Mouse (Mus musculus) forebrain, postnatal 0 days (tissue): ENCODE measurements around the gene Slc9a8. TPM values are rescaled to one million over a fixed set of nuclear protein-coding genes. Genes with fewer than 3 reads are reported as not detected.

ENCODE experiments used
- ATAC-seq: fragments of 200-750 bp; cut with Nextera tagmentation; 2 replicates; pipeline ENCODE4 v1.8.0; 2017; ENCODE audit warnings: mild to moderate bottlenecking, moderate library complexity
- DNase-seq: peaks from one replicate; pipeline ENCODE4 v3.0.0-alpha.2; 2015
- H3K27ac ChIP-seq: fragments of 300-500 bp; sonication (generic); 2 replicates; pipeline ENCODE4 v1.5.1; 2014; ENCODE audit warnings: low read depth, mild to moderate bottlenecking, antibody characterized with exemption, low read length, moderate library complexity, mixed read lengths
- H3K27me3 ChIP-seq: fragments of 300-500 bp; sonication (generic); 2 replicates; pipeline ENCODE4 v1.6.1; 2014; ENCODE audit warnings: mild to moderate bottlenecking, low read length, mixed read lengths; ENCODE audit not compliant: insufficient read depth
- H3K36me3 ChIP-seq: fragments of 300-500 bp; sonication (generic); 2 replicates; pipeline ENCODE4 v1.6.1; 2014; ENCODE audit warnings: mild to moderate bottlenecking, moderate library complexity; ENCODE audit not compliant: insufficient read depth
- H3K4me1 ChIP-seq: fragments of 300-500 bp; sonication (generic); 2 replicates; pipeline ENCODE4 v1.6.1; 2014; ENCODE audit warnings: antibody characterized with exemption; ENCODE audit not compliant: insufficient read depth
- H3K4me2 ChIP-seq: fragments of 300-500 bp; sonication (generic); 2 replicates; pipeline ENCODE4 v1.6.1; 2014; ENCODE audit warnings: low read depth, mild to moderate bottlenecking, moderate library complexity
- H3K4me3 ChIP-seq: fragments of 300-500 bp; sonication (generic); 2 replicates; pipeline ENCODE4 v1.5.1; 2014; ENCODE audit warnings: low read depth, low read length, mixed read lengths
- H3K9ac ChIP-seq: fragments of 300-500 bp; sonication (generic); 2 replicates; pipeline ENCODE4 v1.6.1; 2014; ENCODE audit warnings: mild to moderate bottlenecking
- H3K9me3 ChIP-seq: fragments of 300-500 bp; sonication (generic); 2 replicates; pipeline ENCODE4 v1.6.1; 2016; ENCODE audit warnings: low read length
- CTCF ChIP-seq: sonication (generic); IDR thresholded peaks from 2 replicates; pipeline ENCODE4 v1.5.1; 2016; ENCODE audit warnings: antibody characterized with exemption, control low read depth, low read depth
- WGBS: fragments of 180-500 bp; shearing (Covaris S2); extraction: QIAGEN DNeasy Blood & Tissue Kit; methylation state at CpG from one replicate; pipeline ENCODE4 v1.1.7; 2014; 5-methylcytosine and 5-hydroxymethylcytosine counted together
- polyA plus RNA-seq: library from polyadenylated mRNA; unstranded; fragments of >200 nt; fragmentation: Nextera tagmentation; extraction: Ambion mirVana; gene quantifications from 2 replicates; pipeline ENCODE4 v1.2.1, GENCODE M21; 2015
- total RNA-seq: library from RNA; depleted of rRNA; stranded (reverse); fragments of >200 nt; gene quantifications from 2 replicates; pipeline ENCODE4 v1.2.3, GENCODE M21; 2014

Slc9a8 gene
- total and polyA plus RNA-seq, 2 experiments from 2014 or later = 18.0 to 38.4 TPM

GRCm38 (mm10) chr2:167471585-167471984, 50.1 kb downstream of the Slc9a8 start:
- Histone ChIP-seq H3K27me3 (no peaks in the 10 kb centered on the region), H3K4me3 (no peak overlapping the region), H3K9ac (no peak overlapping the region), H3K4me1 (peaks cover 11% of the 10 kb centered on the region; the same call in 1 of the 2 replicates), H3K4me2 (no peak overlapping the region), H3K36me3 (peaks cover 63% of the 10 kb centered on the region), H3K27ac (no peak overlapping the region), H3K9me3 (no peaks in the 10 kb centered on the region)
- DNase-seq (no peak), ATAC-seq (no peak)
- TF ChIP-seq CTCF = no peak
- WGBS = 91% methylated on average over 6 of the region's 6 CpGs

- no peaks in the 10 kb centered on the region for H3K27me3 ChIP-seq
- H3K4me1 ChIP-seq = peaks cover 13% of the 10 kb centered on the region; the same call in 1 of the 2 replicates
Observed at GRCm38 (mm10) chr2:167474218-167474617, 52.7 kb downstream of the Slc9a8 start.

GRCm38 (mm10) chr2:167475596-167475995, 54.1 kb downstream of the Slc9a8 start:
- peak overlapping the region; percentile 70 for H3K27ac ChIP-seq
- ATAC-seq (no peak), DNase-seq (no peak)
- TF ChIP-seq CTCF = no peak
- H3K36me3 ChIP-seq = peaks cover 36% of the 10 kb centered on the region
- H3K27me3 ChIP-seq = no peaks in the 10 kb centered on the region
- H3K4me1 ChIP-seq = peaks cover 13% of the 10 kb centered on the region; the same call in 1 of the 2 replicates
- H3K9ac ChIP-seq = no peak overlapping the region
- H3K4me3 ChIP-seq = no peak overlapping the region
- H3K9me3 ChIP-seq = no peaks in the 10 kb centered on the region
- no peak overlapping the region for H3K4me2 ChIP-seq
- 71% methylated on average over 5 of the region's 5 CpGs for WGBS

More at GRCm38 (mm10) chr2:167474218-167474617, 52.7 kb downstream of the Slc9a8 start:
- H3K36me3 ChIP-seq = peaks cover 48% of the 10 kb centered on the region
- DNase-seq (no peak), ATAC-seq (no peak)
- no peaks in the 10 kb centered on the region for H3K9me3 ChIP-seq
- 90% methylated on average over 6 of the region's 6 CpGs for WGBS
- H3K27ac ChIP-seq = no peak overlapping the region
- no peak overlapping the region for H3K4me2 ChIP-seq
- H3K9ac ChIP-seq = no peak overlapping the region
- TF ChIP-seq CTCF = no peak
- no peak overlapping the region for H3K4me3 ChIP-seq

- peak overlapping the region; percentile 22; the same call in 1 of the 2 replicates for H3K9ac ChIP-seq
- no peak overlapping the region for H3K4me3 ChIP-seq
- peak overlapping the region; percentile 70 for H3K27ac ChIP-seq
- WGBS = 3% methylated on average over 7 of the region's 7 CpGs
- peaks cover 35% of the 10 kb centered on the region for H3K36me3 ChIP-seq
- peaks cover 13% of the 10 kb centered on the region; the same call in 1 of the 2 replicates for H3K4me1 ChIP-seq
- peak; percentile 86 for ATAC-seq
- DNase-seq = peak; percentile 84
- H3K4me2 ChIP-seq = 0 out of 2 replicates have a peak overlapping the region, but pooled peaks have one; percentile 5
- H3K27me3 ChIP-seq = no peaks in the 10 kb centered on the region
- TF ChIP-seq CTCF = peak; percentile 68
- no peaks in the 10 kb centered on the region for H3K9me3 ChIP-seq
Observed at GRCm38 (mm10) chr2:167476200-167476688, 54.7 kb downstream of the Slc9a8 start.

GRCm38 (mm10) chr2:167476762-167477161, 55.2 kb downstream of the Slc9a8 start:
- no peak for TF ChIP-seq CTCF
- peaks cover 30% of the 10 kb centered on the region for H3K36me3 ChIP-seq
- DNase-seq (no peak), ATAC-seq (0 out of 2 replicates have a peak, but pooled peaks have one; percentile 10)
- peak overlapping the region; percentile 70 for H3K27ac ChIP-seq
- peaks cover 13% of the 10 kb centered on the region; the same call in 1 of the 2 replicates for H3K4me1 ChIP-seq
- no peak overlapping the region for H3K9ac ChIP-seq
- no peak overlapping the region for H3K4me3 ChIP-seq
- no peak overlapping the region for H3K4me2 ChIP-seq
- H3K27me3 ChIP-seq = no peaks in the 10 kb centered on the region
- H3K9me3 ChIP-seq = no peaks in the 10 kb centered on the region
- WGBS = 53% methylated on average over 4 of the region's 4 CpGs

- Histone ChIP-seq H3K36me3 (peaks cover 33% of the 10 kb centered on the region), H3K4me1 (peaks cover 13% of the 10 kb centered on the region; the same call in 1 of the 2 replicates), H3K9ac (no peak overlapping the region), H3K9me3 (no peaks in the 10 kb centered on the region), H3K27ac (no peak overlapping the region), H3K4me2 (no peak overlapping the region), H3K27me3 (no peaks in the 10 kb centered on the region), H3K4me3 (no peak overlapping the region)
- no peak for TF ChIP-seq CTCF
- no peak for DNase-seq
- 40% methylated on average over 2 of the region's 2 CpGs for WGBS
- no peak for ATAC-seq
Observed at GRCm38 (mm10) chr2:167478128-167478527, 56.6 kb downstream of the Slc9a8 start.

- 97% methylated on average over 1 of the region's 1 CpGs for WGBS
- no peak overlapping the region for H3K4me2 ChIP-seq
- no peak overlapping the region for H3K4me3 ChIP-seq
- no peak overlapping the region for H3K27ac ChIP-seq
- DNase-seq = no peak
- H3K9me3 ChIP-seq = no peaks in the 10 kb centered on the region
- ATAC-seq = no peak
- no peak overlapping the region for H3K9ac ChIP-seq
- H3K27me3 ChIP-seq = no peaks in the 10 kb centered on the region
- H3K4me1 ChIP-seq = peaks cover 13% of the 10 kb centered on the region; the same call in 1 of the 2 replicates
- peaks cover 34% of the 10 kb centered on the region for H3K36me3 ChIP-seq
- TF ChIP-seq CTCF = no peak
Observed at GRCm38 (mm10) chr2:167479501-167479900, 58.0 kb downstream of the Slc9a8 start.
